Mouse (Mus musculus) lung, postnatal 4 days (tissue): Measurements from ENCODE around the gene Lhb.

Experiments
- DNase-seq, 2 experiments: peaks; one replicate each; pipeline ENCODE4 v3.0.0; 2021

Lhb gene

GRCm38 (mm10) chr7:45413864-45414739 lies 6.5 kb upstream of the Lhb start:
- DNase-seq, result peak; percentile 53 to 78

- DNase-seq, result no peak
Observed at GRCm38 (mm10) chr7:45414740-45415224, 5.8 kb upstream of the Lhb start.

GRCm38 (mm10) chr7:45415636-45416035 lies 5.0 kb upstream of the Lhb start:
- DNase-seq, result peak; percentile 22 to 54

- DNase-seq, result no peak
Observed at GRCm38 (mm10) chr7:45417962-45418492, 2.6 kb upstream of the Lhb start.

- DNase-seq, result peak; percentile 27 to 56
Observed at GRCm38 (mm10) chr7:45419859-45420614, 583 bp upstream of the Lhb start.

GRCm38 (mm10) chr7:45421194-45421593 lies 574 bp downstream of the Lhb start:
- DNase-seq, result no peak

- DNase-seq, result no peak
Observed at GRCm38 (mm10) chr7:45426556-45426955, 5.9 kb downstream of the Lhb start.

DNA sequence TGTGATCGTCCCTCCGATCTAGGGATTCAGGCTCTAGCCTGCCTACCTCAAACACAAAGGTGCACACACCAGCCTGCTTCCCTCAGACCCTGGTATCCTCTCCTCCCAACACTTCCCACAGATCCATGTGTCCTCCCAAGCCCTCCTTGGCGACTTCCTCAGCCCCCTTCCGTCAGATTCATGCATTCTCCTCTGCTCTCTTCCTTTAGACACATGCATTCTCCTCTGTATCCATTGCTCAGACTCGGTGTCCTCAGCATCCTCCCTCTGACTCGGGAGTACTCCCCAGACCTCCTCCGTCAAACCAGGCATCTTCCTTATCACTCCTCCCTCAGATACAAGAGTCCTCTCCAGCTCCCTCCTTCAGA lies 13.2 kb downstream of the Lhb start:
- no peak for DNase-seq

GRCm38 (mm10) chr7:45434203-45435015 lies 13.8 kb downstream of the Lhb start, which contains the start of gene Gys1:
Gys1 (plus strand) TSS chr7:45434844.
- peak; percentile 100 for DNase-seq

- DNase-seq, result peak in 1 of 2 experiments; percentile 51
Observed at GRCm38 (mm10) chr7:45435038-45435437, 14.4 kb downstream of the Lhb start.

DNA sequence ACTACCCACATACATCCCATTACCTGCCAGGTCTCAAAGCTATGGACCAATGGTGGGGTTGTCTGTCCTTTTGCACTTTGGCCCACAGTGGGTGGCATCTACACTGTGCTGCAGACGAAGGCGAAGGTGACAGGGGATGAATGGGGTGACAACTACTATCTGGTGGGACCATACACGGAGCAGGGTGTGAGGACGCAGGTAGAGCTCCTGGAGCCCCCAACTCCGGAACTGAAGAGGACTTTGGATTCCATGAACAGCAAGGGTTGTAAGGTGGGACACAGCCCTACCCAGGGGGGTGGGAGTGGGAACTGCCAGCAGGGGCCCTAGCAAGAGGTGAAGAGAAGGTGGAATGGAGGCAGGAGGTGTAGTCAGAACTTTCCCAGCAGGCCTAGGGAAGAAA lies 15.8 kb downstream of the Lhb start:
- DNase-seq, result no peak

GRCm38 (mm10) chr7:45437046-45437445 lies 16.4 kb downstream of the Lhb start:
- DNase-seq, result no peak

DNA sequence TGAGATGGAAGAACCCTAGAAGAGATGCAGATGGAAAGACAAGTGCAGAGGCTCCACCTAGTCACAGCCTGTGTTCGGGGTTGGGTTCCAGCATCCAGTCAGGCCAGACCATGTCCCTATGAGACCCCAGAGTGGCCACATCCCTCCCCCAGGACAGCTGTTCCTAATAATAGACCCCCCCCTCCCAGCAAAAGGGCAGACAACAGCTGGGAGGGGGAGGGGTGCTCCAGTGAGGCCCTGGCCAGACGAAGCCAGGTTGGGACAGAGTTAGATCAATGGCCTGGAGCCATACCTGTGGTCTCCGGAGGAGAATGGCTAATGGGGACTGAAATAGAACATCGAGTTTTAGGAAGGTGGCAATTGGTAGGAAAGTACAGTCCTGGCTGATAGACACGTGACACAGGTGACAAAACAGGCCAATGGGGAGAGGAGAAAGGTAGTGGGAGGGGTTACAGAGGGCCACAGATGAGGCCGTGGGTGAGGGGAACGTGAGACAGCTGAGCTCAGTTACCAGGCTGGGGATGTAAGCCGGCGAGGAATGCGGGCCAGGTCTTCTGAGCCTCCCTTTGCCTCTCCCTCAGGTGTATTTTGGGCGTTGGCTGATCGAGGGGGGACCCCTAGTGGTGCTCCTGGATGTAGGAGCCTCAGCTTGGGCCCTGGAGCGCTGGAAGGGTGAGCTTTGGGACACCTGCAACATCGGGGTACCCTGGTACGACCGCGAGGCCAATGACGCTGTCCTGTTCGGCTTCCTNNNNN lies 17.1 kb downstream of the Lhb start, which contains the start of gene Ruvbl2:
TSS of gene Ruvbl2 (minus strand) at position 576 of the 756 bp plus-strand sequence.
- peak; percentile 44 to 49 for DNase-seq

DNA sequence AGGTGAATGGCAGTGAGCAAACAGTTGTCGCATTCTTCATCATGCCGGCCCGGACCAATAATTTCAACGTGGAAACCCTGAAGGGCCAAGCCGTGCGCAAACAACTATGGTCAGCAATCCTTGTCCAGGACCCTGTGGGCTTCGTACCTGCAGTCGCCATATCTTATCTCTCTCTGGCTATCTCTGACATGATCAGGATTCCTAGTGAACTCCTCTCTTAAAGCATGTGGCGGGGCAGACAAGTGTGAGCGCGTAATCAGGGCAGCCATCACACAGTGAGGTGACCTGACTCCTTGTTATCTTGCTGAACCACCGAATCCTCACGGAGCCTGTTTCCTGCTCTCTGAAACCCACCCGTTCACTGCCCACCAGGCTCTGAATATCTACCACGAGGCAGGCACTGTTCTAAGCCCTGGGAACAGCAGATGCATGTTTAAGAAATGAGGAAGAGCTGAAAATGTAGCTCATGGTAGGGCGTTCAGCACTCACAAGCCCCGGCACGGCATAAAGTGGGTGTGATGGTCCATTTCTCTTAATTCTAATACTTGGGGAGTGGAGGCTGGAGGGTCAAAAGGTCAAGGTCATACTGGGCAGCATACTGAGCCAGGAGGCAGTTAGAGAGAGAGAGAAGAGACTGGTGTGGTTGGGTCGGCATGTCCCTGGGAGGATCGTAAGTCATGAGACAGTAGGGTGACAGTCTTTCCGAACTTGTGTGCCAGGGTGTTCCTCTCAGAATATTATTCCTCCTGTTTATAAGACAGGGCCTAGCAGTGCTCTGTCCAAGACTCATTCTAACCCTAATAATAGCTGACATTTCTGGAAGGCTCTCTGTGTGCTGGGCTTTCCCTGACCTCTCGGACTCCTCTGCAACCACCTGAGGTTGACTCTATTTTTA lies 23.2 kb downstream of the Lhb start:
- DNase-seq, result no peak

DNA sequence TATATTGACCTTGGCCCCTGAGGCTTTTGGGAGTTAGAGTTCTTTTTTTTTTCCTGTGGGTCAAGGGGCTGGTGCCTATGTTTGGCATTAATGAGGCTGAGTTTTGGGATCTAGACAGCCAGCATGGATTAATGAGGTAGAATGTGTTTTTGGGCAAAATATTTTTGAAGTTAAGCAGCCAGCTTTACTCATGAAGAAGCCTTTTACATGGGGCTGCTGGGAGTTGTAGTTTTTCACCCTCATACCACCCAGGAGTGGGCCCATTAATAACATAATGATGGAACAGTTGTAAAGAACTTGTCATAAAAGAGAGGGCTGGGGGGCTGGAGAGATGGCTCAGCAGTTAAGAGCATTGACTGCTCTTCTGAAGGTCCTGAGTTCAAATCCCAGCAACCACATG lies 26.0 kb downstream of the Lhb start:
- DNase-seq, result no peak

DNA sequence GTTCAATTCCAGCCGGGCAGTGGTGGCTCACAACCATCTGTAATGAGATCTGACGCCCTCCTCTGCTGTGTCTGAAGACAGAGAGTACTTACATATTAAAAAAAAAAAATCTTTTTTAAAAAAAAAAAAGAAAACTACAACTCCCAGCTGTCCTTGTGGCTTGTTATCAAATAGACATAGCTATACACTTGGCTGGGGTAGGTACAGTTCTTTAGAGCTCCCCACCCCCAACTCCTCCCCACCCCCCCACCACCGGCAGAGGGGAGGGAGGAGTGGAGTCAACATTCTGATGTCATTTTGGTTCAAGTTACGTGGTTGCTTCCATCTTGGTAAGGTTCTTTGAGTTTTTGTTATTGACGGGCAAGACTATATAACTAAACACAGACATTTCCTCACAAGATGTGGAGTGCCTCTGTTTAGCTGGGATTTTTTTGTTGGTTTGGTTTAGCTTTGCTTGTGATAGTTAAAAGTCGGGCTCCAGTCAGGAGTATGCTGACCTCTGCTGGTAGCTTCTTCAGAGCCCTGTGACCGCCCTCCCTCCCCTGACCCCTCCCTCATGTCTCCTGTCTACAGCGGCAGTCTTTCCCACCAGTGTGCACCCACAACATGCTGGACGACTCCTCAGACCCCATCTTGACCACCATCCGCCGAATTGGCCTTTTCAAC lies 26.8 kb downstream of the Lhb start:
- peak in 1 of 2 experiments; percentile 55 for DNase-seq

- no peak for DNase-seq
Observed at GRCm38 (mm10) chr7:45449974-45450373, 29.4 kb downstream of the Lhb start.

DNA sequence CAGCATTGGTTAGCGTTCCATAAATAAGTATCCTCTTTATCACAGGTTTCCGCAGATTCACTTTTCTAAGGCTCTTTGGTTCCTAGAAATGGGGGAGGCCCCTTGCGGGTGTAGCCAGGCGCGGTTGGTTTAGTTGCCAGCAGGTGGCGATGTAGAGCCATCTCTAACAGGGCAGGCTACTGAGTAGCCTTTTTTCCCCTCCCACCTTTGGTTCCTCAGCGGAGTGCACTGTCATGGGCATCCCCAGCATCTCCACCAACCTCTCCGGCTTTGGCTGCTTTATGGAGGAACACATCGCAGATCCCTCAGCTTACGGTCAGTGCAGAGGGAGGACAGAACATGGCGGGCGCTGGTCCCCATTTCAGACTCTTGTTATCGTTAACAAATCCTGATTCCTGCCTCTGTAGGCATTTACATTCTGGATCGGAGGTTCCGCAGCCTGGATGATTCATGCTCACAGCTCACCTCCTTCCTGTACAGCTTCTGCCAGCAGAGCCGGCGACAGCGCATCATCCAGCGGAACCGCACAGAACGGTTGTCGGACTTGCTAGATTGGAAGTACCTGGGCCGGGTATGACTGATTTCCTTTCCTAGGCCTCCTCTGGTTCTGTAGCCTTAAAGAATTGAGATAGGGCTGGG lies 30.8 kb downstream of the Lhb start:
- DNase-seq, result peak; percentile 78 to 89

- no peak for DNase-seq
Observed at GRCm38 (mm10) chr7:45454971-45455370, 34.4 kb downstream of the Lhb start.
